Mouse (Mus musculus) forebrain, embryonic 11.5 days (tissue): ENCODE data around the gene Zic4. TPM values are rescaled to one million over a fixed set of nuclear protein-coding genes. Genes with fewer than 3 reads are reported as not detected.

Experiments
- ATAC-seq: fragments of 200-750 bp; cut with Nextera tagmentation; replicated peaks from 2 replicates; pipeline ENCODE4 v1.8.0; 2017; ENCODE audit warnings: moderate TSS enrichment; ENCODE audit not compliant: low FRiP score
- DNase-seq: peaks from one replicate; pipeline ENCODE4 v3.0.0-alpha.2; 2017; ENCODE audit warnings: low spot score
- H3K27ac ChIP-seq: fragments of 300-500 bp; sonication (generic); 2 replicates; pipeline ENCODE4 v1.5.1; 2014; ENCODE audit warnings: low read depth, low read length
- H3K27me3 ChIP-seq: fragments of 300-500 bp; sonication (generic); 2 replicates; pipeline ENCODE4 v1.6.1; 2014; ENCODE audit warnings: mild to moderate bottlenecking, low read length, mixed read lengths; ENCODE audit not compliant: control insufficient read depth, insufficient read depth
- H3K36me3 ChIP-seq: fragments of 300-500 bp; sonication (generic); 2 replicates; pipeline ENCODE4 v1.6.1; 2014; ENCODE audit warnings: mild to moderate bottlenecking, low read length, moderate library complexity, mixed read lengths; ENCODE audit not compliant: control insufficient read depth, insufficient read depth
- H3K4me1 ChIP-seq: fragments of 300-500 bp; sonication (generic); replicated peaks from 2 replicates; pipeline ENCODE4 v1.6.1; 2014; ENCODE audit warnings: low read length, mixed read lengths; ENCODE audit not compliant: control insufficient read depth, insufficient read depth
- H3K4me2 ChIP-seq: fragments of 300-500 bp; sonication (generic); 2 replicates; pipeline ENCODE4 v1.6.1; 2014; ENCODE audit warnings: low read depth, mild to moderate bottlenecking, low read length, moderate library complexity, mixed read lengths; ENCODE audit not compliant: severe bottlenecking
- H3K4me3 ChIP-seq: fragments of 300-500 bp; sonication (generic); 2 replicates; pipeline ENCODE4 v1.5.1; 2014; ENCODE audit warnings: low read depth, low read length
- H3K9ac ChIP-seq: fragments of 300-500 bp; sonication (generic); 2 replicates; pipeline ENCODE4 v1.6.1; 2014; ENCODE audit warnings: low read length
- H3K9me3 ChIP-seq: fragments of 300-500 bp; sonication (generic); 2 replicates; pipeline ENCODE4 v1.6.1; 2016; ENCODE audit warnings: low read length, mixed read lengths; ENCODE audit not compliant: control insufficient read depth
- WGBS: fragments of 180-500 bp; shearing (Covaris S2); extraction: QIAGEN DNeasy Blood & Tissue Kit; methylation state at CpG from one replicate; pipeline ENCODE4 v1.1.7; 2014; 5-methylcytosine and 5-hydroxymethylcytosine counted together
- polyA plus RNA-seq: library from polyadenylated mRNA; unstranded; fragments of >200 nt; fragmentation: Nextera tagmentation; extraction: Ambion mirVana; gene quantifications from 2 replicates; pipeline ENCODE4 v1.2.1, GENCODE M21; 2014

The Zic4 gene
- polyA plus RNA-seq, 1 experiment from 2014 or later: 59.5 TPM

GRCm38 (mm10) chr9:91366226-91366998, 4.2 kb downstream of the Zic4 start:
- Histone ChIP-seq H3K9me3 (no peaks in the 10 kb centered on the region), H3K9ac (peak overlapping the region; percentile 61), H3K4me3 (peak overlapping the region; percentile 72), H3K36me3 (no peaks in the 10 kb centered on the region), H3K4me1 (peaks cover 4% of the 10 kb centered on the region; the same call in 1 of the 2 replicates), H3K27me3 (peaks cover 38% of the 10 kb centered on the region), H3K27ac (peak overlapping the region; percentile 95), H3K4me2 (peak overlapping the region; percentile 49)
- DNase-seq (peak; percentile 82), ATAC-seq (peak; percentile 8; the same call in 1 of the 2 replicates)
- 0% methylated on average over 18 of the region's 18 CpGs for WGBS

- peak overlapping the region; percentile 72 for H3K4me3 ChIP-seq
- peak overlapping the region; percentile 95 for H3K27ac ChIP-seq
- DNase-seq: peak; percentile 66
- no peaks in the 10 kb centered on the region for H3K36me3 ChIP-seq
- under 1% methylated on average over 30 of the region's 30 CpGs for WGBS
- H3K27me3 ChIP-seq: peaks cover 41% of the 10 kb centered on the region
- peaks cover 4% of the 10 kb centered on the region; the same call in 1 of the 2 replicates for H3K4me1 ChIP-seq
- no peaks in the 10 kb centered on the region for H3K9me3 ChIP-seq
- peak overlapping the region; percentile 49 for H3K4me2 ChIP-seq
- peak overlapping the region; percentile 61 for H3K9ac ChIP-seq
- ATAC-seq: no peak
These were observed 5.0 kb downstream of the Zic4 start for GRCm38 (mm10) chr9:91366999-91367811.

GRCm38 (mm10) chr9:91368150-91368549, 5.9 kb downstream of the Zic4 start:
- ATAC-seq (no peak), DNase-seq (no peak)
- Histone ChIP-seq H3K9ac (peak overlapping the region; percentile 70), H3K9me3 (no peaks in the 10 kb centered on the region), H3K4me1 (0 out of 2 replicates have a peak, but pooled peaks cover 4% of the 10 kb centered on the region), H3K4me2 (peak overlapping the region; percentile 36; the same call in 1 of the 2 replicates), H3K36me3 (no peaks in the 10 kb centered on the region), H3K4me3 (peak overlapping the region; percentile 72), H3K27me3 (peaks cover 41% of the 10 kb centered on the region), H3K27ac (peak overlapping the region; percentile 95)
- WGBS: 4% methylated on average over 3 of the region's 3 CpGs

- peak overlapping the region; percentile 36 for H3K4me2 ChIP-seq
- peaks cover 42% of the 10 kb centered on the region for H3K27me3 ChIP-seq
- 5% methylated on average over 13 of the region's 13 CpGs for WGBS
- H3K9ac ChIP-seq: peak overlapping the region; percentile 70
- H3K36me3 ChIP-seq: no peaks in the 10 kb centered on the region
- no peaks in the 10 kb centered on the region for H3K9me3 ChIP-seq
- peak overlapping the region; percentile 95 for H3K27ac ChIP-seq
- no peak for ATAC-seq
- no peak for DNase-seq
- H3K4me3 ChIP-seq: peak overlapping the region; percentile 72
- H3K4me1 ChIP-seq: 0 out of 2 replicates have a peak, but pooled peaks cover 4% of the 10 kb centered on the region
These were observed 6.7 kb downstream of the Zic4 start for GRCm38 (mm10) chr9:91368946-91369292.

GRCm38 (mm10) chr9:91369293-91369991, 7.2 kb downstream of the Zic4 start:
- WGBS: 4% methylated on average over 26 of the region's 26 CpGs
- ATAC-seq: no peak
- 0 out of 2 replicates have a peak, but pooled peaks cover 4% of the 10 kb centered on the region for H3K4me1 ChIP-seq

GRCm38 (mm10) chr9:91370191-91370708, 8.0 kb downstream of the Zic4 start:
- H3K36me3 ChIP-seq: no peaks in the 10 kb centered on the region
- peaks cover 46% of the 10 kb centered on the region for H3K27me3 ChIP-seq
- peak overlapping the region; percentile 72 for H3K4me3 ChIP-seq
- 0 out of 2 replicates have a peak, but pooled peaks cover 4% of the 10 kb centered on the region for H3K4me1 ChIP-seq
- ATAC-seq (no peak), DNase-seq (no peak)
- H3K9ac ChIP-seq: peak overlapping the region; percentile 70
- H3K4me2 ChIP-seq: peak overlapping the region; percentile 36
- 12% methylated on average over 6 of the region's 6 CpGs for WGBS
- H3K9me3 ChIP-seq: no peaks in the 10 kb centered on the region
- peak overlapping the region; percentile 68 for H3K27ac ChIP-seq

More at GRCm38 (mm10) chr9:91369293-91369991, 7.2 kb downstream of the Zic4 start:
- H3K27ac ChIP-seq: peak overlapping the region; percentile 95
- H3K36me3 ChIP-seq: no peaks in the 10 kb centered on the region
- peak; percentile 61 for DNase-seq
- H3K27me3 ChIP-seq: peaks cover 43% of the 10 kb centered on the region
- no peaks in the 10 kb centered on the region for H3K9me3 ChIP-seq
- H3K9ac ChIP-seq: peak overlapping the region; percentile 70
- H3K4me3 ChIP-seq: peak overlapping the region; percentile 72
- H3K4me2 ChIP-seq: peak overlapping the region; percentile 36

- H3K4me3 ChIP-seq: peak overlapping the region; percentile 13; the same call in 1 of the 2 replicates
- H3K27ac ChIP-seq: peak overlapping the region; percentile 68
- H3K27me3 ChIP-seq: peaks cover 51% of the 10 kb centered on the region
- no peak for DNase-seq
- peak overlapping the region; percentile 36 for H3K4me2 ChIP-seq
- H3K36me3 ChIP-seq: no peaks in the 10 kb centered on the region
- H3K9me3 ChIP-seq: no peaks in the 10 kb centered on the region
- 0 out of 2 replicates have a peak, but pooled peaks cover 4% of the 10 kb centered on the region for H3K4me1 ChIP-seq
- H3K9ac ChIP-seq: peak overlapping the region; percentile 53
- no peak for ATAC-seq
These were observed 8.8 kb downstream of the Zic4 start for GRCm38 (mm10) chr9:91371011-91371410.

GRCm38 (mm10) chr9:91371608-91372007, 9.4 kb downstream of the Zic4 start:
- Histone ChIP-seq H3K9me3 (no peaks in the 10 kb centered on the region), H3K27ac (peak overlapping the region; percentile 68), H3K27me3 (peaks cover 56% of the 10 kb centered on the region), H3K9ac (peak overlapping the region; percentile 53), H3K4me3 (peak overlapping the region; percentile 5; the same call in 1 of the 2 replicates), H3K36me3 (no peaks in the 10 kb centered on the region), H3K4me1 (0 out of 2 replicates have a peak, but pooled peaks cover 4% of the 10 kb centered on the region), H3K4me2 (peak overlapping the region; percentile 36)
- DNase-seq (no peak), ATAC-seq (no peak)
- WGBS: 12% methylated on average over 4 of the region's 4 CpGs
